Mouse (Mus musculus) bone marrow macrophage, adult 2 months (primary cell): ENCODE data around the gene Slit3.

ENCODE experiments used
- CTCF ChIP-seq: IDR thresholded peaks from 2 replicates; pipeline ENCODE4 v1.5.1; 2012; ENCODE audit warnings: low read depth, mild to moderate bottlenecking, low read length, moderate library complexity
- POLR2A ChIP-seq: IDR thresholded peaks from 2 replicates; pipeline ENCODE4 v1.6.1; 2012; ENCODE audit warnings: mild to moderate bottlenecking, low read depth, low read length, borderline replicate concordance

DNA sequence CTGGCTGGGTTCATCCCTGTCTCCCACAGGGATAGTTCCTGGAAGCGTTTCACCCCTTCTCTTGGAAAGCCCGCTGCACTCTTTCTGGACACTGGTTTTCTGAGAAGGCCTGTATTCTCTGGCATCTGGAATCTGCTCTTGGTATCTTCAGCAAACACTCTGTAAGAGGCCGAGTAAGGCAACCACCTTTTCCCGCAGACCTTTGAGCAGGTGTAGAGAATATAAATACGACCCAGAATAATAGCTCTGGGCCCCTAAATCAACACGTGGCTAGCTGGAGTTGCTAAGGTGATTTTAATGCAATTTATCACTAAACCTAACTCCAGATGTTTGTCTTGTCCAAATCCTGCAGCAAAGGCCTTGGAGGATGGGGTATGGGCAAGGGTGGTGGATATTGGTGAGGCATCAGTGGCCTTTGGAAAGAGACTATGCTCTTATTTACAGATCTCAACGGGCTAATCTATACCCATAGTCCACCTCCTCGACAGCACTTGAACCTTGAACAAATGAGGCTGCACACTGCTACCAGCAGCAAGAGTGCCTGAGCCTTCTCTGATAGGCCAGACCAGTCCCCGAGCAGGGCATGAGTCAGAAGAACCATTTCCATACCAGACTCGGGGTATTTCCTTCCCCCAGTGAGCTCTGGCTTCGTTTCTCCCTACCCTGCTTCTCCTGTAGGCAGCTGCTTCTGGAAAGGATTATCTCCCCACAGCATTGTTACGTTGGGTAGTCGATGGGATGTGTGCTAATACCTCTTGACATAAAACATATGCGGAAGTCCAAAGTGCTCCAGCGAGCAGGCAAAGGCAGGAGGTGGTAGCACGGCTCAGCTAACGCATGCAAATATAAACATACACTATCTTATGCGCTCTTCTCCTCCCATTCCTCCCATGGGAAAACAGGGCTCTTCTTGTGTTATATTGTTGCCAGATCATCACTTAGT lies 484.1 kb downstream of the Slit3 start:
- no peak for TF ChIP-seq CTCF
- no peak for TF ChIP-seq POLR2A
